Mouse (Mus musculus): ENCODE data around the gene Krtap4-1.

DNA sequence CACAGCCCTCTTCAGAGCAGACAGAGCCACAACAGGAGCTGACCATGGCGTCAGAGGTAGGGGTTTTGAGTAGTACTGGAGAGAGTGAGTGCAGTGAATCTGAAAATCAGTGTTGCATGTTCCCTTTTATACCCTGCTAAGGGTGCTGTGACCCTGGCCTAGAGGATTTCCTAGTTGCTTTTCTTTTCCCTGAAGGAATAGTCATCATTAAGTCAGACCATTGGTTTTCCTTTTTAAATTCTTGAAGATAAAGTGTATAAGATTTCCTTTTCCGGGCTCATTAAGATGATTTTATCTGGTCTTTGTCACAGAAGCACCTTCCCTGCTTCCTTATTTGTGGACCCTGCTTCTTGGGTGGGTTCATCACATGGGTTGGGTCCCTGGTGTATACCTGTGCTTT is 22.1 kb upstream of the Krtap4-1 start, which contains the start of gene Gm11555:
- TF ChIP-seq CTCF (IDR thresholded peaks at IDR 0.05; ENCODE audit: borderline replicate concordance, insufficient read depth, low read depth, low read length) (no peak), POLR2A (IDR thresholded peaks at IDR 0.05; ENCODE audit: borderline replicate concordance, insufficient read depth, low read length) (no peak)

All from cerebellum, adult 2 months (tissue).